24 mouse cellular contexts compared by ENCODE assay signal in the genomic region with DNA sequence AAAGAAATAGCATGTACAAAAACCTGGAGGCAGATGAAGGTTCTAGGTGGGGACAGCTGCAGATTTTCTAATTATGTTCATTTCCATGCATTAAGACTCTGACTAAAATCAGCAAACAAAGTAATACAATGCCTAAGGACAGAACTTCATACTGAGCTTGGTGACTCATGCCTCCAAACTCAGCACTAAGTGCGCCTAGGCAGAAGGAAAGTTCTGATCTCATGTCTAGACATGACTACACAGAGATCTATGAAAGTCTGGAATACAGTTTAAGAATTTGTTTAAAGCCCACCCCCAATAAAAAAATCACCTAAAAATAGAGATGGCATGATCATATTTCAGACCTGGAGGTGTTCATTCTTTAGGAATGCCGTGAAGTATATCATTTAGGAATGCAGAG.
DNase-seq lines count a peak whose midpoint lies in the region; ATAC-seq and TF ChIP-seq lines count a peak whose summit lies in the region.
"Had no signal": no experiment of that assay in that cellular context is flagged by ENCODE, and none has a peak within 500 bp of the region (broad histone marks: within the 10 kb centered on the region; RNA-seq: fewer than 3 reads in every experiment).

No protein-coding gene starts in this region.

- WGBS in embryonic facial prominence, embryonic 13.5 days, result 66% methylated on average over 2 of the region's 2 CpGs
- WGBS in embryonic facial prominence, embryonic 10.5 days, result 82% methylated on average over 2 of the region's 2 CpGs
- 56% methylated on average over 2 of the region's 2 CpGs for WGBS in limb, embryonic 14.5 days

- no peak overlapping the region for H3K4me2 ChIP-seq in embryonic facial prominence, embryonic 13.5 days
- no peak overlapping the region for H3K4me2 ChIP-seq in limb, embryonic 14.5 days (replicated peaks; ENCODE audit: low read depth, low read length, severe bottlenecking)
- H3K4me2 ChIP-seq: embryonic facial prominence, embryonic 15.5 days; forebrain, embryonic 12.5 days; hindbrain, embryonic 12.5 days had no signal

- no peaks in the 10 kb centered on the region for H3K9me3 ChIP-seq in embryonic facial prominence, embryonic 13.5 days
- H3K9me3 ChIP-seq in embryonic facial prominence, embryonic 10.5 days, result no peaks in the 10 kb centered on the region
- no peaks in the 10 kb centered on the region for H3K9me3 ChIP-seq in limb, embryonic 14.5 days (ENCODE audit: control insufficient read depth, low read length)
- H3K9me3 ChIP-seq: embryonic facial prominence, embryonic 15.5 days; forebrain, embryonic 12.5 days; heart, embryonic 10.5 days; hindbrain, embryonic 12.5 days had no signal

- no peaks in the 10 kb centered on the region for H3K27me3 ChIP-seq in embryonic facial prominence, embryonic 13.5 days
- no peaks in the 10 kb centered on the region for H3K27me3 ChIP-seq in embryonic facial prominence, embryonic 10.5 days (replicated peaks; ENCODE audit: low read depth, poor library complexity, severe bottlenecking)
- H3K27me3 ChIP-seq in limb, embryonic 14.5 days (ENCODE audit: control insufficient read depth, insufficient read depth, low read length), result no peaks in the 10 kb centered on the region
- H3K27me3 ChIP-seq: embryonic facial prominence, embryonic 15.5 days; forebrain, embryonic 12.5 days; hindbrain, embryonic 12.5 days had no signal

- no peak overlapping the region for H3K4me3 ChIP-seq in embryonic facial prominence, embryonic 13.5 days
- no peak overlapping the region for H3K4me3 ChIP-seq in embryonic facial prominence, embryonic 10.5 days
- H3K4me3 ChIP-seq in limb, embryonic 14.5 days (replicated peaks; ENCODE audit: low read length), result no peak overlapping the region
- H3K4me3 ChIP-seq: embryonic facial prominence, embryonic 15.5 days; forebrain, embryonic 12.5 days; heart, embryonic 10.5 days; hindbrain, embryonic 12.5 days had no signal

- no peak for DNase-seq in embryonic facial prominence, embryonic 10.5 days (ENCODE audit: low spot score)
- DNase-seq in 3T3-L1 (ENCODE audit: low read depth, low spot score) (peak; percentile 3), liver (no peak)
- DNase-seq in brain, adult 2 months (ENCODE audit: low read depth, low spot score), result peak; percentile 12
- peak; percentile 63 for DNase-seq in limb, embryonic 14.5 days (ENCODE audit: low spot score)
- DNase-seq in left cerebral cortex, adult 18-20 months (ENCODE audit: low spot score in 2 of 2), result no peak
- no peak for DNase-seq in lung, adult 18-20 months
- DNase-seq: adrenal gland, adult 8-10 months; adrenal gland, postnatal 36 days; cerebellum, adult 11 months; cerebellum, adult 8-10 months; cerebellum, postnatal 14 days; forebrain, postnatal 0 days; gastrocnemius, postnatal 36 days; heart, adult 18-20 months; heart, postnatal 10 days; heart, postnatal 4 days had no signal

- no peak overlapping the region for H3K27ac ChIP-seq in embryonic facial prominence, embryonic 13.5 days
- no peak overlapping the region for H3K27ac ChIP-seq in embryonic facial prominence, embryonic 10.5 days (replicated peaks)
- peak overlapping the region; percentile 43; the same call in 1 of the 2 replicates for H3K27ac ChIP-seq in limb, embryonic 14.5 days (replicated peaks; ENCODE audit: low read depth, low read length)
- H3K27ac ChIP-seq: embryonic facial prominence, embryonic 15.5 days; forebrain, embryonic 12.5 days; heart, embryonic 10.5 days; hindbrain, embryonic 12.5 days had no signal

- H3K36me3 ChIP-seq in embryonic facial prominence, embryonic 13.5 days, result no peaks in the 10 kb centered on the region
- H3K36me3 ChIP-seq in embryonic facial prominence, embryonic 10.5 days (replicated peaks), result no peaks in the 10 kb centered on the region
- no peaks in the 10 kb centered on the region for H3K36me3 ChIP-seq in limb, embryonic 14.5 days (ENCODE audit: control insufficient read depth, insufficient read depth, low read length)
- H3K36me3 ChIP-seq: embryonic facial prominence, embryonic 15.5 days; forebrain, embryonic 12.5 days; heart, embryonic 10.5 days; hindbrain, embryonic 12.5 days had no signal

- no peak for TF ChIP-seq POLR2A in limb, embryonic 14.5 days (IDR thresholded peaks at IDR 0.05; ENCODE audit: borderline replicate concordance, extremely low read depth, insufficient read depth, insufficient read length)

- no peak overlapping the region for H3K9ac ChIP-seq in embryonic facial prominence, embryonic 13.5 days
- no peak overlapping the region for H3K9ac ChIP-seq in limb, embryonic 14.5 days (ENCODE audit: low read depth, low read length, severe bottlenecking)
- H3K9ac ChIP-seq: embryonic facial prominence, embryonic 15.5 days; forebrain, embryonic 12.5 days; forebrain, postnatal 0 days; hindbrain, embryonic 12.5 days had no signal

- no peaks in the 10 kb centered on the region for H3K4me1 ChIP-seq in embryonic facial prominence, embryonic 13.5 days
- no peaks in the 10 kb centered on the region for H3K4me1 ChIP-seq in embryonic facial prominence, embryonic 10.5 days
- H3K4me1 ChIP-seq in limb, embryonic 14.5 days (ENCODE audit: control insufficient read depth, insufficient read depth, low read length), result no peaks in the 10 kb centered on the region
- H3K4me1 ChIP-seq: embryonic facial prominence, embryonic 15.5 days; forebrain, embryonic 12.5 days; heart, embryonic 10.5 days; hindbrain, embryonic 12.5 days had no signal

- peak; percentile 71; the same call in 1 of the 2 replicates for ATAC-seq in embryonic facial prominence, embryonic 13.5 days (ENCODE audit: insufficient number of reproducible peaks, insufficient read depth, low FRiP score, low TSS enrichment, low read depth)
- ATAC-seq in limb, embryonic 14.5 days (ENCODE audit: low FRiP score, low read depth), result peak; percentile 57; the same call in 1 of the 2 replicates
- ATAC-seq: forebrain, postnatal 0 days; hindbrain, embryonic 16.5 days; inflammation-experienced regulatory T-cells, adult 6 months had no signal

Comparison
In these comparisons a context has a peak if more than half of its experiments do, and no peak if none do; other contexts are left out.
1. DNase-seq: peak in 3T3-L1 (single experiment), brain, adult 2 months (single experiment) and limb, embryonic 14.5 days (single experiment); none in embryonic facial prominence, embryonic 10.5 days (single experiment), liver (single experiment), left cerebral cortex, adult 18-20 months (0 of 2) and lung, adult 18-20 months (0 of 2).